Mouse (Mus musculus) embryonic facial prominence, embryonic 14.5 days (tissue): ENCODE results near the gene Xab2. TPM values are rescaled to one million over a fixed set of nuclear protein-coding genes. Genes with fewer than 3 reads are reported as not detected.

ENCODE experiments used
- polyA plus RNA-seq: library from polyadenylated mRNA; unstranded; fragments of >200 nt; fragmentation: Nextera tagmentation; extraction: Ambion mirVana; gene quantifications from 2 replicates; pipeline ENCODE4 v1.2.1, GENCODE M21; 2014

Xab2 gene
- polyA plus RNA-seq, 1 experiment from 2014 or later: 41.3 TPM

Other genes with a start within 250 kb of the Xab2 start
- 8.7 and 9.3 TPM in 2 replicates for gene Arhgef18, start 228.3 kb downstream of the Xab2 start, polyA plus RNA-seq
- gene Pex11g, start 153.6 kb downstream of the Xab2 start, polyA plus RNA-seq: 3.4 and 4.5 TPM in 2 replicates
- gene Tex45, start 150.5 kb downstream of the Xab2 start, polyA plus RNA-seq: 0.18 TPM in 1 of 2 replicates, not detected in the other
- 22.6 and 25.1 TPM in 2 replicates for gene Zfp358, start 128.2 kb downstream of the Xab2 start, polyA plus RNA-seq
- gene Mcoln1, start 120.9 kb downstream of the Xab2 start, polyA plus RNA-seq: 36.5 and 40.1 TPM in 2 replicates
- gene Pnpla6, start 105.9 kb downstream of the Xab2 start, polyA plus RNA-seq: 18.2 and 22.0 TPM in 2 replicates
- 0.47 and 0.60 TPM in 2 replicates for gene C330021F23Rik, start 53.3 kb downstream of the Xab2 start, polyA plus RNA-seq
- gene Camsap3, start 34.0 kb downstream of the Xab2 start, polyA plus RNA-seq: 7.5 and 11.9 TPM in 2 replicates
- gene Pet100, start 232 bp upstream of the Xab2 start, polyA plus RNA-seq: 84.2 and 97.1 TPM in 2 replicates
- gene Pcp2, start 4.2 kb upstream of the Xab2 start, polyA plus RNA-seq: 0.17 and 0.31 TPM in 2 replicates
- gene Stxbp2, start 9.6 kb upstream of the Xab2 start, polyA plus RNA-seq: 23.7 and 30.4 TPM in 2 replicates
- gene Retn, start 34.5 kb upstream of the Xab2 start, polyA plus RNA-seq: 1.3 TPM in 1 of 2 replicates, not detected in the other
- gene Mcemp1, start 44.4 kb upstream of the Xab2 start, polyA plus RNA-seq: 0.45 and 0.78 TPM in 2 replicates
- gene Fcor, start 51.0 kb upstream of the Xab2 start, polyA plus RNA-seq: 12.6 and 14.8 TPM in 2 replicates
- 29.0 and 29.5 TPM in 2 replicates for gene Trappc5, start 55.0 kb upstream of the Xab2 start, polyA plus RNA-seq
- gene Fcer2a, start 72.9 kb upstream of the Xab2 start, polyA plus RNA-seq: 0.07 and 0.14 TPM in 2 replicates
- gene Clec4g, start 99.3 kb upstream of the Xab2 start, polyA plus RNA-seq: not detected in 2 replicates
- 0.50 and 1.1 TPM in 2 replicates for gene Cd209a, start 127.7 kb upstream of the Xab2 start, polyA plus RNA-seq
- not detected in 2 replicates for gene Cd209e, start 233.0 kb upstream of the Xab2 start, polyA plus RNA-seq